Mouse (Mus musculus) spleen, adult 10 weeks (tissue): ENCODE measurements around the gene Mier1. TPM values are rescaled to one million over a fixed set of nuclear protein-coding genes. Genes with fewer than 3 reads are reported as not detected.

Experiments
- polyA plus RNA-seq: library from polyadenylated mRNA; stranded (reverse); fragments of 350-450 nt; fragmentation: Illumina TruSeq; extraction: RNeasy Lipid Tissue Mini Kit (QIAGEN cat#74804); gene quantifications from one replicate; pipeline ENCODE4 v1.2.3, GENCODE M21; 2015; ENCODE audit warnings: low replicate concordance; ENCODE audit not compliant: insufficient read depth

Gene Mier1
- polyA plus RNA-seq, result 106 TPM

GRCm38 (mm10) chr4:103114184-103115111, at the start of gene Mier1, which contains the start of gene Wdr78:
Gene Mier1 (plus strand): TSS chr4:103114390.
Gene Wdr78 (minus strand): TSS chr4:103114555.

Other genes starting within 250 kb of the Mier1 start
- not detected for gene Tctex1d1, start 135.8 kb upstream of the Mier1 start, polyA plus RNA-seq
- gene Insl5, start 87.5 kb upstream of the Mier1 start, polyA plus RNA-seq, result not detected
- gene Wdr78, start 165 bp downstream of the Mier1 start, polyA plus RNA-seq, result 5.8 TPM
- 9.0 TPM for gene Slc35d1, start 100.8 kb downstream of the Mier1 start, polyA plus RNA-seq
- not detected for gene 4921539E11Rik, start 176.5 kb downstream of the Mier1 start, polyA plus RNA-seq
- gene Oma1, start 199.4 kb downstream of the Mier1 start, polyA plus RNA-seq, result 22.8 TPM